Mouse (Mus musculus): ENCODE data around the gene Mbd3. TPM values are rescaled to one million over a fixed set of nuclear protein-coding genes. Genes with fewer than 3 reads are reported as not detected.
A peak's percentile ranks its signal among the peaks of the same experiment; 100 is the strongest.

The Mbd3 gene
- polyA plus RNA-seq, 1 experiment from 2014 or later = 51.0 TPM

GRCm38 (mm10) chr10:80430375-80430980 is 31.1 kb upstream of the Mbd3 start:
- ATAC-seq = no peak
- TF ChIP-seq CTCF (IDR thresholded peaks at IDR 0.05; ENCODE audit: low read depth) = 0 out of 2 replicates have a peak, but pooled peaks have one; percentile 5
- Histone ChIP-seq H3K36me3 (ENCODE audit: control insufficient read depth, insufficient read depth) (peaks cover 43% of the 10 kb centered on the region), H3K27me3 (replicated peaks; ENCODE audit: control insufficient read depth, insufficient read depth, low read length) (no peaks in the 10 kb centered on the region), H3K4me2 (replicated peaks; ENCODE audit: low read depth) (no peak overlapping the region), H3K9ac (ENCODE audit: low read depth, low read length) (no peak overlapping the region), H3K9me3 (ENCODE audit: control insufficient read depth) (no peaks in the 10 kb centered on the region), H3K27ac (ENCODE audit: low read depth, low read length) (no peak overlapping the region), H3K4me1 (replicated peaks; ENCODE audit: control insufficient read depth, insufficient read depth, low read length) (peaks cover 7% of the 10 kb centered on the region; the same call in 1 of the 2 replicates), H3K4me3 (ENCODE audit: low read depth, low read length) (no peak overlapping the region)
- 57% methylated on average over 8 of the region's 8 CpGs for WGBS

DNA sequence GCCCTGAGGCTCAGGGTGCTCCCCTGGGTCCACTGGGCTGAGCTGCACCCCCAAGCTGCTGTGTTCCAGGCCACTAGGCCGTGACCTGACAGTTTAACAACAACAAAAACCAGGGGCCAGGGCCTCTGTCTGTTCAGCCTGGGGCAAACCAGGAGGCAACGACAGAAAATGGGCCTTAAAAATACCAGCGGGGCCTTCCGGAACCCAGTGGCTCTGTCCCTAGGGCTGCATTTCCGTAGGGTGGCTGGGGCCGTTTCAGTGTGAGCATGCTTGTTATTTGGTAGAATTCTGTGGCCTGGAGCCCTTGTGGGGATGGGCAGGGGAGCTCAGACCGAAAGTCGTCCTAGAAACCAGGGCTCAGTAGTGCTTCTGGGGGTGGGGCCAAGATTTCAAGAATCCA is 30.4 kb upstream of the Mbd3 start:
- no peak for TF ChIP-seq CTCF (IDR thresholded peaks at IDR 0.05; ENCODE audit: low read depth)
- no peaks in the 10 kb centered on the region for H3K27me3 ChIP-seq (replicated peaks; ENCODE audit: control insufficient read depth, insufficient read depth, low read length)
- H3K36me3 ChIP-seq (ENCODE audit: control insufficient read depth, insufficient read depth) = peaks cover 50% of the 10 kb centered on the region
- no peak overlapping the region for H3K4me3 ChIP-seq (ENCODE audit: low read depth, low read length)
- no peak overlapping the region for H3K4me2 ChIP-seq (replicated peaks; ENCODE audit: low read depth)
- no peak overlapping the region for H3K27ac ChIP-seq (ENCODE audit: low read depth, low read length)
- no peaks in the 10 kb centered on the region for H3K9me3 ChIP-seq (ENCODE audit: control insufficient read depth)
- no peak for ATAC-seq
- no peak overlapping the region for H3K9ac ChIP-seq (ENCODE audit: low read depth, low read length)
- H3K4me1 ChIP-seq (replicated peaks; ENCODE audit: control insufficient read depth, insufficient read depth, low read length) = peaks cover 7% of the 10 kb centered on the region; the same call in 1 of the 2 replicates
- 86% methylated on average over 8 of the region's 8 CpGs for WGBS

DNA sequence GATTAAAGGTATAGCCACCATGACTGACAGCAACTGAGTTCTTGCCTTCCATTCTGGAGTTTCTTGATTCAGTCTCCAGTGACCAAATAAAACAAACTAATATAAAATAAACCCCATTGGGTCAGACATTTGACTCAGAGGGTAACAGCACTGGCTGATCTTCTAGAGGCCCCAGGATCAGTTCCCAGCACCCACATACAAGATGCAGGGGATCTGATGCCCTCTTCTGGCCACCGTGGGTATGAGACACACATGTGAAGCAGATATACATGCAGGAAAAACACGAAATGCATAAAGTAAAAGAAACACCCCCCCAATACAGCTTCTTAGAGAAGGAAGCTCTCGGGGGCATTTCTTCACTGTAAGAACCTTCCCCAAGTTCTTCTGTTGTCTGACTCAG is 25.7 kb upstream of the Mbd3 start:
- H3K9me3 ChIP-seq (ENCODE audit: control insufficient read depth) = no peaks in the 10 kb centered on the region
- peaks cover 72% of the 10 kb centered on the region for H3K36me3 ChIP-seq (ENCODE audit: control insufficient read depth, insufficient read depth)
- TF ChIP-seq CTCF (IDR thresholded peaks at IDR 0.05; ENCODE audit: low read depth) = peak; percentile 39
- 98% methylated on average over 3 of the region's 3 CpGs for WGBS
- no peak overlapping the region for H3K27ac ChIP-seq (ENCODE audit: low read depth, low read length)
- no peak overlapping the region for H3K4me3 ChIP-seq (ENCODE audit: low read depth, low read length)
- H3K4me2 ChIP-seq (replicated peaks; ENCODE audit: low read depth) = no peak overlapping the region
- no peak for ATAC-seq
- 0 out of 2 replicates have a peak, but pooled peaks cover under 1% of the 10 kb centered on the region for H3K4me1 ChIP-seq (replicated peaks; ENCODE audit: control insufficient read depth, insufficient read depth, low read length)
- H3K9ac ChIP-seq (ENCODE audit: low read depth, low read length) = no peak overlapping the region
- no peaks in the 10 kb centered on the region for H3K27me3 ChIP-seq (replicated peaks; ENCODE audit: control insufficient read depth, insufficient read depth, low read length)

DNA sequence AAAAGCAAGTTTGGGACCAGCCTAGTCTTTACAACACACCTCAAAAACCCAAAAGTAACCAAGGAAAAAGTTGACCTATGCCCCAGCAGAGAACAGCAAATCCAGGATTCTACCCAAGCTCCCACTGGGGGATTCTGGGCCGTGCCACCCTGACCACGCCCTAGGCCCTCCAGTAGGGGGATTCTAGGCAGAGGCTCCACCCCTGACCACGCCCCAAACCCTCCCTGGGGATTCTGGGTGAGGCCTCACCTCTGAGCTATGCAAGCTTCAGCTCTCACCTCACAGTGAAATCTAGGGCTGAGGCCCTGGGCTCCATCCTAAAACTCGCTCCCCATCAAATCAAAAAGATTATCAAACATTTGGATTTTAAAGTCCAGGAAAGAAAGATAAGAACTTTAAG is 24.2 kb upstream of the Mbd3 start:
- Histone ChIP-seq H3K4me3 (ENCODE audit: low read depth, low read length) (no peak overlapping the region), H3K4me1 (replicated peaks; ENCODE audit: control insufficient read depth, insufficient read depth, low read length) (0 out of 2 replicates have a peak, but pooled peaks cover 9% of the 10 kb centered on the region), H3K9ac (ENCODE audit: low read depth, low read length) (no peak overlapping the region), H3K36me3 (ENCODE audit: control insufficient read depth, insufficient read depth) (peaks cover 67% of the 10 kb centered on the region), H3K4me2 (replicated peaks; ENCODE audit: low read depth) (no peak overlapping the region), H3K27me3 (replicated peaks; ENCODE audit: control insufficient read depth, insufficient read depth, low read length) (no peaks in the 10 kb centered on the region), H3K9me3 (ENCODE audit: control insufficient read depth) (no peaks in the 10 kb centered on the region), H3K27ac (ENCODE audit: low read depth, low read length) (peak overlapping the region; percentile 28; the same call in 1 of the 2 replicates)
- no peak for TF ChIP-seq CTCF (IDR thresholded peaks at IDR 0.05; ENCODE audit: low read depth)
- WGBS = 25% methylated on average over 4 of the region's 4 CpGs
- no peak for ATAC-seq

DNA sequence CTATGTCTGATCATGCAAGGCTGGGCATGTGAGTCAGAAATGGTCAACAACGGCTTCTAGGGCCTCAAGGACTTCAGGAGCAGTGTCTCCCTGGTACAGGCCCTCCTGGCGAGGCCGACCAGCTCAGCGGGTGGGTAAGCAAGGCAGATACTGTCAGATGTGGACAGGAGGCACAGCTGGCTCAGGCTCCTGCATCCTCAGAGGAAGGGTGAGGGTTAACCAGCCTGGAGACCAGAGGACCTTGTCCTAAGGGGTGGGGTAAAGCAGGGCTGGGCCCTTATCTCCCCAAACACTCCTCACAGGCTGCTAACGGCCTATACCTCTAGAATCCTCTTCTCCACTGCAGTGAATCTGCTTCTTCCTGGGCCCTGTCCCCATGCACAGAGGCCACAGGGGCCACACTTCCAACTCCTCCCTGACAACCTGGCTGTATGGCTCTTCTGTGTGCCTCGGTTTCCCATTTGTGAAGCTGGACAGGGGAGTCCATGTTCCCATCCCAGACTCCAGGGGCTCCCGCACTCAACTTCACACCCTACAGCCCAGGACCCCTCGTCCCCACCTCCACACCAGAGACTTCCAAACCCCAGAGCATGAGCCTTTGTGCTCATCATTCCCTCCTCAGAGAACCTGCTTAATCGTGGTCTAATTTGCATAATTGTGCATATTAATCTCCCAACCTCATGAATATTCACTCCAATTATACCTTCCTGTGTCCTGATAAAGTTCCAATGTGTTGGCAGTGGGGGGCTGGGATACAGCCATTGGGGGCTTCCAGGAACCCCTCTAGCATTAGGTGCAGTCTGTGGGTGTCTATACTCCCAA is 22.5 kb upstream of the Mbd3 start:
- WGBS = 57% methylated on average over 8 of the region's 9 CpGs
- H3K9me3 ChIP-seq (ENCODE audit: control insufficient read depth) = no peaks in the 10 kb centered on the region
- H3K4me1 ChIP-seq (replicated peaks; ENCODE audit: control insufficient read depth, insufficient read depth, low read length) = 0 out of 2 replicates have a peak, but pooled peaks cover 9% of the 10 kb centered on the region
- peak overlapping the region; percentile 44 for H3K4me2 ChIP-seq (replicated peaks; ENCODE audit: low read depth)
- peaks cover 67% of the 10 kb centered on the region for H3K36me3 ChIP-seq (ENCODE audit: control insufficient read depth, insufficient read depth)
- H3K27me3 ChIP-seq (replicated peaks; ENCODE audit: control insufficient read depth, insufficient read depth, low read length) = no peaks in the 10 kb centered on the region
- no peak for TF ChIP-seq CTCF (IDR thresholded peaks at IDR 0.05; ENCODE audit: low read depth)
- ATAC-seq = peak; percentile 56
- no peak overlapping the region for H3K4me3 ChIP-seq (ENCODE audit: low read depth, low read length)
- peak overlapping the region; percentile 76; the same call in 1 of the 2 replicates for H3K27ac ChIP-seq (ENCODE audit: low read depth, low read length)
- no peak overlapping the region for H3K9ac ChIP-seq (ENCODE audit: low read depth, low read length)

DNA sequence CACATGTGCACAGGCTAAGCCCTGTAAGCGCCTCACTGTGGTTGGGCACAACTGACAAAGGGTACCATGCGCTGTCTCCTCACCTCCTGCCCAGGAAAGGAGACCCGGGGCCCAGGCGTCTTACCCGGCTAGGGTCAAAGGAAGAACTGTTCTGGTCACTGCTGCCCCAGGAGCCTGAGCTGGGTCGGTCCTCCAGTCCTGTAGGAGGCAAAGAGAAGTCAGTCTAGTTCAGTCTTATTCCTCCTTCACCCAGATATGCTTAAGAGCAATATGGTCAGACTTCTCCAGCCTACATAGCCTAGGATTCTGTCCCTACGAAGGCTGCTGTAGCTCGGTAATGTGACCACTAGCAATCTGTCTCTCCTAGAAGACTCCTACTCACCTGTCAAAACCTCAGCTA is 21.9 kb upstream of the Mbd3 start:
- 87% methylated on average over 8 of the region's 8 CpGs for WGBS
- Histone ChIP-seq H3K4me1 (replicated peaks; ENCODE audit: control insufficient read depth, insufficient read depth, low read length) (0 out of 2 replicates have a peak, but pooled peaks cover 9% of the 10 kb centered on the region), H3K27me3 (replicated peaks; ENCODE audit: control insufficient read depth, insufficient read depth, low read length) (no peaks in the 10 kb centered on the region), H3K4me2 (replicated peaks; ENCODE audit: low read depth) (no peak overlapping the region; the same call in 1 of the 2 replicates), H3K9ac (ENCODE audit: low read depth, low read length) (no peak overlapping the region), H3K9me3 (ENCODE audit: control insufficient read depth) (no peaks in the 10 kb centered on the region), H3K4me3 (ENCODE audit: low read depth, low read length) (no peak overlapping the region), H3K36me3 (ENCODE audit: control insufficient read depth, insufficient read depth) (peaks cover 67% of the 10 kb centered on the region), H3K27ac (ENCODE audit: low read depth, low read length) (peak overlapping the region; percentile 76; the same call in 1 of the 2 replicates)
- no peak for ATAC-seq
- no peak for TF ChIP-seq CTCF (IDR thresholded peaks at IDR 0.05; ENCODE audit: low read depth)
